Mouse (Mus musculus): ENCODE results near the gene Acbd3. TPM values are rescaled to one million over a fixed set of nuclear protein-coding genes. Genes with fewer than 3 reads are reported as not detected.

Acbd3 gene
- polyA plus RNA-seq, 2 experiments, result 7.2 to 9.8 TPM

GRCm38 (mm10) chr1:180776494-180776893, 50.7 kb downstream of the Acbd3 start:
- peaks cover 3% of the 10 kb centered on the region for H3K9me3 ChIP-seq (ENCODE audit: control insufficient read depth, low read length)
- DNase-seq (ENCODE audit: low read depth in 3 of 3, low spot score in 3 of 3) (no peak), ATAC-seq (ENCODE audit: insufficient read depth) (no peak)
- H3K4me1 ChIP-seq (replicated peaks; ENCODE audit: control insufficient read depth in 2 of 2, insufficient read depth in 2 of 2, low read length in 1 of 2), result peaks cover 0 to 10% of the 10 kb centered on the region in 2 experiments; a peak in 2 of 4 replicates
- H3K27ac ChIP-seq, result no peak overlapping the region
- 71% methylated on average over 6 of the region's 6 CpGs for WGBS (ENCODE audit: insufficient replicate concordance)
- H3K4me2 ChIP-seq (ENCODE audit: low read depth), result no peak overlapping the region
- H3K36me3 ChIP-seq (replicated peaks; ENCODE audit: control insufficient read depth, insufficient read depth, low read depth), result no peaks in the 10 kb centered on the region
- H3K27me3 ChIP-seq (ENCODE audit: control insufficient read depth, insufficient read depth, low read length), result no peaks in the 10 kb centered on the region; the same call in 1 of the 2 replicates
- no peak overlapping the region for H3K9ac ChIP-seq (replicated peaks)
- H3K4me3 ChIP-seq (ENCODE audit: insufficient read depth in 1 of 2, low read depth in 2 of 2, low read length in 2 of 2), result no peak overlapping the region
- TF ChIP-seq CTCF (IDR thresholded peaks at IDR 0.05; ENCODE audit: low read depth), result no peak
- no peak for TF ChIP-seq EP300 (IDR thresholded peaks at IDR 0.05; ENCODE audit: low read depth)

DNA sequence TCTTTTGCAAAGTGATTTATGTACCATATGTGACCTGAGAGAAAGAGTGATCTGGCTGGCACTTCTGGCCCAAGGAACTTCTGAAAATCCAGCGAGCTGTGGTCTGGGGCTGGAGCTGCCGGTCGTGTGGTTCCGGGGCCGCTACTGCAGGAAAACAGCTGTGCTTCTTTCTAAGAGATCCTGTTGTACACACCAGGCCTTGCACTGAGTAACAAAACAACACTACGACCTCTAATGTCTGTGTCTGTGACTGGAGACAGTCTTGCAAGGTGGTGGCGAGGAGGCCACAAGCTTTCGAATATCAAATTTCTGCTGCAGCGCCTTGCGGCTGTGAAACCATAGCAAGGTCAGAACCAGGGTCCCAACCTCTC, 51.4 kb downstream of the Acbd3 start:
- Histone ChIP-seq H3K27ac (peak overlapping the region; percentile 30; the same call in 1 of the 2 replicates), H3K36me3 (replicated peaks; ENCODE audit: control insufficient read depth, insufficient read depth, low read depth) (no peaks in the 10 kb centered on the region), H3K4me2 (ENCODE audit: low read depth) (peak overlapping the region; percentile 93), H3K4me3 (ENCODE audit: insufficient read depth in 1 of 2, low read depth in 2 of 2, low read length in 2 of 2) (peak overlapping the region; percentile 56 to 68), H3K9me3 (ENCODE audit: control insufficient read depth, low read length) (peaks cover 3% of the 10 kb centered on the region), H3K4me1 (replicated peaks; ENCODE audit: control insufficient read depth in 2 of 2, insufficient read depth in 2 of 2, low read length in 1 of 2) (0 out of 4 replicates have a peak, but pooled peaks cover 0 to 7% of the 10 kb centered on the region in 2 experiments), H3K9ac (replicated peaks) (peak overlapping the region; percentile 73), H3K27me3 (ENCODE audit: control insufficient read depth, insufficient read depth, low read length) (no peaks in the 10 kb centered on the region; the same call in 1 of the 2 replicates)
- no peak for DNase-seq (ENCODE audit: low read depth in 3 of 3, low spot score in 3 of 3)
- 5% methylated on average over 10 of the region's 10 CpGs for WGBS (ENCODE audit: insufficient replicate concordance)
- ATAC-seq (ENCODE audit: insufficient read depth), result peak; percentile 14; the same call in 1 of the 2 replicates
- no peak for TF ChIP-seq EP300 (IDR thresholded peaks at IDR 0.05; ENCODE audit: low read depth)
- TF ChIP-seq CTCF (IDR thresholded peaks at IDR 0.05; ENCODE audit: low read depth), result no peak

DNA sequence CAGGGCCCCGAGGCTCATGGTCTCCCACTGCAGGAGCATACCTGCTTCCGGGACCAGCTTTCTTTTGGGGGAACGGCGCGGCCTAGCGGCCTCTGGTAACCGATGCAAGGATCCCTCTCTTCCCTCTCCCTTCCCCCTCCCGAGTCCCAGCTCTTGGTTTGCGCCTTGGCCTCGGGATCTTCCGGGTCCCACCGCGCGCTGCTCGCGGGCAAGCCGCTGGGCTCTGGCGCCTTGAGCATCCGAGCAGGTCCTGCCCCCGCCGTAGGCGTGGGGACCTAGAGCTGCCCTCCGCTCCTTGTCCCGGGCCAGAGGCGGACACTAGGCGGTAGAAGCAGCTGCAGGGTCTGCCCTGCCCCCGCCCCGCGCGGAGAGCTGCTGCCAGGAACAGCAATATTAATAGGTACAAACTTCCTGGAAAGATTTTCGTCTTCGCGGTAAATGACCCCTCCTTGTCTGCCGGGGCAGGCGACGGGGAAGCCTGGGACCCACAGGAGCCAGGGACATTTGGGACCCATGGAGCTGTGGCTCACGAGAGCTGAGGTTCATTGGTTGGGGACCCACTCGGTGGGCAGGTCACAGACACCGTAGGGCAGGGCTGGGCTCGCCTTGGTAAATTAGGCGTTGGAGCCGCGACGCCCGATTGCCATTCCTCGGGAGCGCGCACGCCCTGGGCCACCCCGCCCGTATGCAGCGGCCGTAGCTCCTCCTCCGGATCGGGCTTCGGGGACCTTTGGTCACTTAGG, 52.0 kb downstream of the Acbd3 start:
- H3K27ac ChIP-seq, result peak overlapping the region; percentile 46
- peak; percentile 66 for TF ChIP-seq CTCF (IDR thresholded peaks at IDR 0.05; ENCODE audit: low read depth)
- TF ChIP-seq EP300 (IDR thresholded peaks at IDR 0.05; ENCODE audit: low read depth), result 0 out of 2 replicates have a peak, but pooled peaks have one; percentile 10
- under 1% methylated on average over 56 of the region's 56 CpGs for WGBS (ENCODE audit: insufficient replicate concordance)
- H3K36me3 ChIP-seq (replicated peaks; ENCODE audit: control insufficient read depth, insufficient read depth, low read depth), result no peaks in the 10 kb centered on the region
- H3K9me3 ChIP-seq (ENCODE audit: control insufficient read depth, low read length), result peaks cover 3% of the 10 kb centered on the region
- peak; percentile 85 for ATAC-seq (ENCODE audit: insufficient read depth)
- H3K4me3 ChIP-seq (ENCODE audit: insufficient read depth in 1 of 2, low read depth in 2 of 2, low read length in 2 of 2), result peak overlapping the region; percentile 56 to 68
- peak overlapping the region; percentile 93 for H3K4me2 ChIP-seq (ENCODE audit: low read depth)
- H3K9ac ChIP-seq (replicated peaks), result peak overlapping the region; percentile 73
- H3K27me3 ChIP-seq (ENCODE audit: control insufficient read depth, insufficient read depth, low read length), result no peaks in the 10 kb centered on the region; the same call in 1 of the 2 replicates
- DNase-seq (ENCODE audit: low read depth in 3 of 3, low spot score in 3 of 3), result peak; percentile 62 to 68 (median 64)
- 0 out of 4 replicates have a peak, but pooled peaks cover 0 to 7% of the 10 kb centered on the region in 2 experiments for H3K4me1 ChIP-seq (replicated peaks; ENCODE audit: control insufficient read depth in 2 of 2, insufficient read depth in 2 of 2, low read length in 1 of 2)

DNA sequence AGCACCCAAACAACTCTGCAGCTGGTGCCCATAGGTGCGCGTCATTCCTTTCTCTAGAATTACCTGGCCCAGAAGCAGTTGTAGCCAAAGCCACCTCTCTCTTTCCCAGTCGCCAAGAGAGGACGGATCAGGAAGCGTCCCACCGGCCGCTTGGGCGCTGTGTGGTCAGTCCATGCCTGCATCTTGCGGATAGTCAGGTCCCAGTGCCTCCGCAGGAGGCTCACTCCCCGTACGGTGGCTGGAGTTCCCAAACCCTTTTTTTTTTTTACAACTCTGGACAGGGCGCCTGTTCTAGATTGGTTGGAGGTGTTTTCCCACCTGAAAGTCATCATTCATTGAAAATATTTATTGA, 52.5 kb downstream of the Acbd3 start:
- H3K4me3 ChIP-seq (ENCODE audit: insufficient read depth in 1 of 2, low read depth in 2 of 2, low read length in 2 of 2), result peak overlapping the region; percentile 56 to 68
- H3K36me3 ChIP-seq (replicated peaks; ENCODE audit: control insufficient read depth, insufficient read depth, low read depth), result no peaks in the 10 kb centered on the region
- ATAC-seq (ENCODE audit: insufficient read depth), result peak; percentile 7; the same call in 1 of the 2 replicates
- peak overlapping the region; percentile 93 for H3K4me2 ChIP-seq (ENCODE audit: low read depth)
- TF ChIP-seq EP300 (IDR thresholded peaks at IDR 0.05; ENCODE audit: low read depth), result no peak
- no peak for TF ChIP-seq CTCF (IDR thresholded peaks at IDR 0.05; ENCODE audit: low read depth)
- H3K9me3 ChIP-seq (ENCODE audit: control insufficient read depth, low read length), result peaks cover 3% of the 10 kb centered on the region
- 3% methylated on average over 13 of the region's 13 CpGs for WGBS (ENCODE audit: insufficient replicate concordance)
- H3K4me1 ChIP-seq (replicated peaks; ENCODE audit: control insufficient read depth in 2 of 2, insufficient read depth in 2 of 2, low read length in 1 of 2), result 0 out of 4 replicates have a peak, but pooled peaks cover 0 to 7% of the 10 kb centered on the region in 2 experiments
- peak overlapping the region; percentile 15 for H3K9ac ChIP-seq (replicated peaks)
- no peak for DNase-seq (ENCODE audit: low read depth in 3 of 3, low spot score in 3 of 3)
- H3K27me3 ChIP-seq (ENCODE audit: control insufficient read depth, insufficient read depth, low read length), result no peaks in the 10 kb centered on the region; the same call in 1 of the 2 replicates
- no peak overlapping the region for H3K27ac ChIP-seq

DNA sequence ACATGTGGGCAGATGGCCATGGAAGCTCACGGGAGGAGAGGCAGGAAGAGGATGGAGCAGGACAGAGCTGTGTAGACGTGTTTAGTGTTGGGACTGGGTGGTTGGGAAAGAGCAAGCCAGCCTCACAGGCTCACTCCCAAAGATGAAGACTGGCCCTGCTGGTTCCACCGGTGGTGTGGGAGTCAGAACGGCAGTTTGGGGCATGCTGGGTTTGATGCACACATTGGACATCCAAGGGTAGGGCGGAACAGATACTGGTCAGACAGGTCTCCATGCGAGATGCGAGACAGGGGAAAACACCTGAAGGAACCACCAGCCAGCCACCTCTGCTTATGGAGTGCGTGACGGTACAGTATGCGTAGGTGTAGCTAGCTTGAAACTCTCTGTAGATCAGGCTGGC, 53.1 kb downstream of the Acbd3 start:
- Histone ChIP-seq H3K4me2 (ENCODE audit: low read depth) (peak overlapping the region; percentile 93), H3K9me3 (ENCODE audit: control insufficient read depth, low read length) (peaks cover 3% of the 10 kb centered on the region), H3K36me3 (replicated peaks; ENCODE audit: control insufficient read depth, insufficient read depth, low read depth) (no peaks in the 10 kb centered on the region), H3K27ac (no peak overlapping the region), H3K4me3 (ENCODE audit: insufficient read depth in 1 of 2, low read depth in 2 of 2, low read length in 2 of 2) (no peak overlapping the region), H3K4me1 (replicated peaks; ENCODE audit: control insufficient read depth in 2 of 2, insufficient read depth in 2 of 2, low read length in 1 of 2) (0 out of 4 replicates have a peak, but pooled peaks cover 0 to 7% of the 10 kb centered on the region in 2 experiments), H3K9ac (replicated peaks) (no peak overlapping the region), H3K27me3 (ENCODE audit: control insufficient read depth, insufficient read depth, low read length) (no peaks in the 10 kb centered on the region; the same call in 1 of the 2 replicates)
- ATAC-seq (ENCODE audit: insufficient read depth), result no peak
- DNase-seq (ENCODE audit: low read depth in 3 of 3, low spot score in 3 of 3), result no peak
- WGBS (ENCODE audit: insufficient replicate concordance), result 79% methylated on average over 10 of the region's 10 CpGs
- TF ChIP-seq EP300 (IDR thresholded peaks at IDR 0.05; ENCODE audit: low read depth) (no peak), CTCF (IDR thresholded peaks at IDR 0.05; ENCODE audit: low read depth) (no peak)
